Mouse (Mus musculus): ENCODE measurements around the gene Ica1l. TPM values are rescaled to one million over a fixed set of nuclear protein-coding genes. Genes with fewer than 3 reads are reported as not detected.
A peak's percentile ranks its signal among the peaks of the same experiment; 100 is the strongest.
"Not testable (repeated sequence)": the region's sequence is repeated elsewhere in the genome, so short reads cannot be mapped to it uniquely, and the experiment has no call there.

The Ica1l gene
- 51.8 and 53.7 TPM in 2 replicates for polyA plus RNA-seq (2015; fragmentation: Nextera tagmentation; extraction: Ambion mirVana)

GRCm38 (mm10) chr1:60042796-60043469 is at the start of gene Ica1l:
Gene Ica1l, minus strand, starts transcription at chr1:60043184.
- WGBS, result under 1% methylated on average over 57 of the region's 99 CpGs
- H3K9me3 ChIP-seq (replicated peaks; ENCODE audit: control insufficient read depth, low read length, poor library complexity, severe bottlenecking), result no peaks in the 10 kb centered on the region

GRCm38 (mm10) chr1:60076411-60076810 is 33.4 kb upstream of the Ica1l start:
- Histone ChIP-seq H3K27ac (ENCODE audit: low read length) (no peak overlapping the region), H3K9ac (ENCODE audit: low read depth, low read length) (no peak overlapping the region), H3K4me2 (ENCODE audit: low read length) (no peak overlapping the region), H3K9me3 (replicated peaks; ENCODE audit: control insufficient read depth, low read length, poor library complexity, severe bottlenecking) (no peaks in the 10 kb centered on the region), H3K36me3 (ENCODE audit: control insufficient read depth, insufficient read depth, low read length) (peaks cover 7% of the 10 kb centered on the region; the same call in 1 of the 2 replicates), H3K4me1 (ENCODE audit: control insufficient read depth, insufficient read depth, low read length) (no peaks in the 10 kb centered on the region), H3K27me3 (ENCODE audit: control insufficient read depth, insufficient read depth, low read depth, low read length) (no peaks in the 10 kb centered on the region), H3K4me3 (ENCODE audit: low read depth, low read length) (no peak overlapping the region)
- no peak for ATAC-seq
- WGBS, result 92% methylated on average over 6 of the region's 6 CpGs

More at GRCm38 (mm10) chr1:60042796-60043469, at the start of gene Ica1l:
- Histone ChIP-seq H3K4me3 (ENCODE audit: low read depth, low read length) (peak within 1 kb of the TSS; percentile 86), H3K4me2 (ENCODE audit: low read length) (peak within 1 kb of the TSS; percentile 87), H3K27me3 (ENCODE audit: control insufficient read depth, insufficient read depth, low read depth, low read length) (peaks cover 3% of the 10 kb centered on the region; the same call in 1 of the 2 replicates), H3K9ac (ENCODE audit: low read depth, low read length) (peak within 1 kb of the TSS; percentile 89), H3K4me1 (ENCODE audit: control insufficient read depth, insufficient read depth, low read length) (no peaks in the 10 kb centered on the region; the same call in 1 of the 2 replicates), H3K27ac (ENCODE audit: low read length) (peak within 1 kb of the TSS; percentile 90), H3K36me3 (ENCODE audit: control insufficient read depth, insufficient read depth, low read length) (no peaks in the 10 kb centered on the region)
- ATAC-seq, result peak; percentile 94

GRCm38 (mm10) chr1:60075590-60075989 is 32.6 kb upstream of the Ica1l start:
- H3K4me3 ChIP-seq (ENCODE audit: low read depth, low read length), result no peak overlapping the region
- no peak overlapping the region for H3K27ac ChIP-seq (ENCODE audit: low read length)
- no peaks in the 10 kb centered on the region for H3K27me3 ChIP-seq (ENCODE audit: control insufficient read depth, insufficient read depth, low read depth, low read length)
- no peaks in the 10 kb centered on the region for H3K4me1 ChIP-seq (ENCODE audit: control insufficient read depth, insufficient read depth, low read length)
- H3K9me3 ChIP-seq (replicated peaks; ENCODE audit: control insufficient read depth, low read length, poor library complexity, severe bottlenecking), result no peaks in the 10 kb centered on the region
- no peak overlapping the region for H3K4me2 ChIP-seq (ENCODE audit: low read length)
- no peak for ATAC-seq
- H3K36me3 ChIP-seq (ENCODE audit: control insufficient read depth, insufficient read depth, low read length), result peaks cover 5% of the 10 kb centered on the region; the same call in 1 of the 2 replicates
- 82% methylated on average over 3 of the region's 3 CpGs for WGBS
- no peak overlapping the region for H3K9ac ChIP-seq (ENCODE audit: low read depth, low read length)

- 84% methylated on average over 2 of the region's 2 CpGs for WGBS
Observed at GRCm38 (mm10) chr1:60074935-60075334, 32.0 kb upstream of the Ica1l start.

GRCm38 (mm10) chr1:60070725-60071124 is 27.7 kb upstream of the Ica1l start:
- H3K9ac ChIP-seq (ENCODE audit: low read depth, low read length); H3K9me3 ChIP-seq (replicated peaks; ENCODE audit: control insufficient read depth, low read length, poor library complexity, severe bottlenecking); H3K27ac ChIP-seq (ENCODE audit: low read length); H3K27me3 ChIP-seq (ENCODE audit: control insufficient read depth, insufficient read depth, low read depth, low read length); H3K4me1 ChIP-seq (ENCODE audit: control insufficient read depth, insufficient read depth, low read length); H3K4me3 ChIP-seq (ENCODE audit: low read depth, low read length); H3K36me3 ChIP-seq (ENCODE audit: control insufficient read depth, insufficient read depth, low read length); ATAC-seq; H3K4me2 ChIP-seq (ENCODE audit: low read length): not testable (repeated sequence)

More at GRCm38 (mm10) chr1:60074935-60075334, 32.0 kb upstream of the Ica1l start:
- H3K9ac ChIP-seq (ENCODE audit: low read depth, low read length), result no peak overlapping the region
- no peaks in the 10 kb centered on the region for H3K9me3 ChIP-seq (replicated peaks; ENCODE audit: control insufficient read depth, low read length, poor library complexity, severe bottlenecking)
- no peaks in the 10 kb centered on the region for H3K4me1 ChIP-seq (ENCODE audit: control insufficient read depth, insufficient read depth, low read length)
- no peak overlapping the region for H3K27ac ChIP-seq (ENCODE audit: low read length)
- no peak for ATAC-seq
- no peak overlapping the region for H3K4me3 ChIP-seq (ENCODE audit: low read depth, low read length)
- peaks cover 5% of the 10 kb centered on the region; the same call in 1 of the 2 replicates for H3K36me3 ChIP-seq (ENCODE audit: control insufficient read depth, insufficient read depth, low read length)
- no peak overlapping the region for H3K4me2 ChIP-seq (ENCODE audit: low read length)
- no peaks in the 10 kb centered on the region for H3K27me3 ChIP-seq (ENCODE audit: control insufficient read depth, insufficient read depth, low read depth, low read length)

GRCm38 (mm10) chr1:60056310-60056709 is 13.3 kb upstream of the Ica1l start:
- Histone ChIP-seq H3K9ac (ENCODE audit: low read depth, low read length) (no peak overlapping the region), H3K4me3 (ENCODE audit: low read depth, low read length) (no peak overlapping the region), H3K27ac (ENCODE audit: low read length) (no peak overlapping the region), H3K27me3 (ENCODE audit: control insufficient read depth, insufficient read depth, low read depth, low read length) (no peaks in the 10 kb centered on the region), H3K9me3 (replicated peaks; ENCODE audit: control insufficient read depth, low read length, poor library complexity, severe bottlenecking) (no peaks in the 10 kb centered on the region), H3K4me1 (ENCODE audit: control insufficient read depth, insufficient read depth, low read length) (no peaks in the 10 kb centered on the region), H3K36me3 (ENCODE audit: control insufficient read depth, insufficient read depth, low read length) (no peaks in the 10 kb centered on the region), H3K4me2 (ENCODE audit: low read length) (no peak overlapping the region)
- no peak for ATAC-seq
- WGBS, result 88% methylated on average over 3 of the region's 3 CpGs

- Histone ChIP-seq H3K9ac (ENCODE audit: low read depth, low read length) (no peak overlapping the region), H3K4me3 (ENCODE audit: low read depth, low read length) (no peak overlapping the region), H3K4me1 (ENCODE audit: control insufficient read depth, insufficient read depth, low read length) (no peaks in the 10 kb centered on the region), H3K36me3 (ENCODE audit: control insufficient read depth, insufficient read depth, low read length) (no peaks in the 10 kb centered on the region), H3K9me3 (replicated peaks; ENCODE audit: control insufficient read depth, low read length, poor library complexity, severe bottlenecking) (no peaks in the 10 kb centered on the region), H3K27me3 (ENCODE audit: control insufficient read depth, insufficient read depth, low read depth, low read length) (no peaks in the 10 kb centered on the region), H3K27ac (ENCODE audit: low read length) (no peak overlapping the region), H3K4me2 (ENCODE audit: low read length) (no peak overlapping the region)
- ATAC-seq, result no peak
- 35% methylated on average over 3 of the region's 3 CpGs for WGBS
Observed at GRCm38 (mm10) chr1:60054659-60055058, 11.7 kb upstream of the Ica1l start.

- WGBS, result 92% methylated on average over 5 of the region's 5 CpGs
- H3K27me3 ChIP-seq (ENCODE audit: control insufficient read depth, insufficient read depth, low read depth, low read length); H3K9me3 ChIP-seq (replicated peaks; ENCODE audit: control insufficient read depth, low read length, poor library complexity, severe bottlenecking); H3K4me1 ChIP-seq (ENCODE audit: control insufficient read depth, insufficient read depth, low read length); ATAC-seq; H3K36me3 ChIP-seq (ENCODE audit: control insufficient read depth, insufficient read depth, low read length); H3K4me2 ChIP-seq (ENCODE audit: low read length); H3K27ac ChIP-seq (ENCODE audit: low read length); H3K4me3 ChIP-seq (ENCODE audit: low read depth, low read length); H3K9ac ChIP-seq (ENCODE audit: low read depth, low read length): not testable (repeated sequence)
Observed at GRCm38 (mm10) chr1:60047481-60047880, 4.5 kb upstream of the Ica1l start.

- no peaks in the 10 kb centered on the region; the same call in 1 of the 2 replicates for H3K4me1 ChIP-seq (ENCODE audit: control insufficient read depth, insufficient read depth, low read length)
- no peaks in the 10 kb centered on the region for H3K36me3 ChIP-seq (ENCODE audit: control insufficient read depth, insufficient read depth, low read length)
- H3K9me3 ChIP-seq (replicated peaks; ENCODE audit: control insufficient read depth, low read length, poor library complexity, severe bottlenecking), result no peaks in the 10 kb centered on the region
- H3K9ac ChIP-seq (ENCODE audit: low read depth, low read length), result no peak overlapping the region
- WGBS, result 95% methylated on average over 1 of the region's 1 CpGs
- H3K27me3 ChIP-seq (ENCODE audit: control insufficient read depth, insufficient read depth, low read depth, low read length), result peaks cover 3% of the 10 kb centered on the region; the same call in 1 of the 2 replicates
- no peak overlapping the region for H3K4me3 ChIP-seq (ENCODE audit: low read depth, low read length)
- no peak overlapping the region for H3K4me2 ChIP-seq (ENCODE audit: low read length)
- no peak for ATAC-seq
- H3K27ac ChIP-seq (ENCODE audit: low read length), result no peak overlapping the region
Observed at GRCm38 (mm10) chr1:60044595-60044994, 1.6 kb upstream of the Ica1l start.
